Mouse (Mus musculus): ENCODE results near the gene Foxo6. TPM values are rescaled to one million over a fixed set of nuclear protein-coding genes. Genes with fewer than 3 reads are reported as not detected.

Gene Foxo6
- polyA plus RNA-seq, 1 experiment from 2014 or later: 0.69 TPM

DNA sequence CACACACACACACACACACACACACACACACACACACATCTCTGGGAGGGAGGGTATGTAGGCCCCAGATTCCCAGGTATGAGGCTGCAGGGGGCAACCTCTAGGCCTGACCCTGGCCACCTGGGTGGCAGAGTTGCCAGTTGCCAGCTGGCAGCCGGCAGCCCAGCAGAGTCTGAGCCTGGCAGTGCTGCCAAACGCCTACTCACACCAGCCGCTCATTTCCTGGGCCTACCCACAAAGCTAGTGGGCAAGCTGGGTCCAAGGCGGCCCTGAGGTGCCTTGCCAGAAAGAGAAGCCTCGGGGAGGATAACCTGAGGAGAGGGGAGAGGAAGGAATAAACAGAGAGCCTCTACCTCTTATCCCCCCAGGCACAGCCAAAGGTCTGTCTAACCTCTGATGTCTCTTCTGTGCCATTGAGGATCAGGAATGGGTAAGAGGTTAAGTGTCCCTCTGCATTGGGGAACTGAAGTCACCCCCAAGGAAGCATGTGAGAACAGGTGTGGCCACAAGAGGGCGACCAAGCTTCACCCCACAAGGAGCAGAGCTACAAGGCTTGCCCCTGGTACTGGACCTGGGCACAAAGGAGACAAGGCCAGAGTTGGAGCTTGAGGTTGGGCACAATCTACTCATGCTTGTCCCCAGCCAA, 61.9 kb downstream of the Foxo6 start:
- Histone ChIP-seq H3K27ac (replicated peaks; ENCODE audit: low read depth, low read length) (no peak overlapping the region), H3K4me2 (ENCODE audit: low read depth, low read length) (no peak overlapping the region), H3K36me3 (replicated peaks; ENCODE audit: control insufficient read depth, insufficient read depth, low read depth, low read length) (no peaks in the 10 kb centered on the region), H3K4me3 (ENCODE audit: low read depth, low read length) (no peak overlapping the region), H3K9me3 (replicated peaks; ENCODE audit: control insufficient read depth, low read length) (no peaks in the 10 kb centered on the region), H3K27me3 (ENCODE audit: control insufficient read depth, insufficient read depth, low read length) (no peaks in the 10 kb centered on the region), H3K9ac (replicated peaks; ENCODE audit: low read length) (no peak overlapping the region), H3K4me1 (ENCODE audit: control insufficient read depth, insufficient read depth, low read length) (no peaks in the 10 kb centered on the region)
- WGBS: 47% methylated on average over 6 of the region's 6 CpGs
- DNase-seq (ENCODE audit: low spot score) (peak; percentile 74), ATAC-seq (replicated peaks; ENCODE audit: insufficient number of reproducible peaks, low FRiP score, low TSS enrichment, low read depth) (no peak)

DNA sequence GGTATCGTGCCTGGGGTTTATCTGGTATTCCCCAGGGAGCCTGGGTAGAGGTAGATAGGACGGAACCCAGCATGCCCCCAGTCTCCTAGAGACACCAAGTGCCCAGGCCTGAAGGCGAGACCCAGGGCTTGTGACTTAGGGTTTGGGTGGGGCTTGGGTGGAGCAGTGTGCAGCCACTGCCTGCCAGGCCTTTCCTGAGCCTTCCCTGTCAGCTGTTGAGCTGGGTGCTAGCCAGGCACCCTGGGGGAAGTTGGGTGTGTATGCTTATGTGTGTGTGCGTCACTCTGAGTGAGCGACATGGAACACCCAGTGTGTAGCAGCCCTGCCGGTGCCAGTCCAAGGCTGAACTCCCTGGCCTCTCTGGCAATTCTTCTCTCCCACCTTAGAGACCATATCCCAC, 63.3 kb downstream of the Foxo6 start:
- Histone ChIP-seq H3K9me3 (replicated peaks; ENCODE audit: control insufficient read depth, low read length) (no peaks in the 10 kb centered on the region), H3K4me1 (ENCODE audit: control insufficient read depth, insufficient read depth, low read length) (no peaks in the 10 kb centered on the region), H3K4me2 (ENCODE audit: low read depth, low read length) (no peak overlapping the region), H3K36me3 (replicated peaks; ENCODE audit: control insufficient read depth, insufficient read depth, low read depth, low read length) (no peaks in the 10 kb centered on the region), H3K27me3 (ENCODE audit: control insufficient read depth, insufficient read depth, low read length) (no peaks in the 10 kb centered on the region), H3K27ac (replicated peaks; ENCODE audit: low read depth, low read length) (no peak overlapping the region), H3K4me3 (ENCODE audit: low read depth, low read length) (no peak overlapping the region), H3K9ac (replicated peaks; ENCODE audit: low read length) (no peak overlapping the region)
- DNase-seq (ENCODE audit: low spot score): no peak
- 81% methylated on average over 6 of the region's 6 CpGs for WGBS
- ATAC-seq (replicated peaks; ENCODE audit: insufficient number of reproducible peaks, low FRiP score, low TSS enrichment, low read depth): no peak

GRCm38 (mm10) chr4:120223108-120223745, 63.9 kb downstream of the Foxo6 start:
- Histone ChIP-seq H3K4me1 (ENCODE audit: control insufficient read depth, insufficient read depth, low read length) (no peaks in the 10 kb centered on the region), H3K9me3 (replicated peaks; ENCODE audit: control insufficient read depth, low read length) (no peaks in the 10 kb centered on the region), H3K4me2 (ENCODE audit: low read depth, low read length) (no peak overlapping the region), H3K4me3 (ENCODE audit: low read depth, low read length) (no peak overlapping the region), H3K27me3 (ENCODE audit: control insufficient read depth, insufficient read depth, low read length) (no peaks in the 10 kb centered on the region), H3K9ac (replicated peaks; ENCODE audit: low read length) (no peak overlapping the region), H3K27ac (replicated peaks; ENCODE audit: low read depth, low read length) (no peak overlapping the region), H3K36me3 (replicated peaks; ENCODE audit: control insufficient read depth, insufficient read depth, low read depth, low read length) (no peaks in the 10 kb centered on the region)
- WGBS: 76% methylated on average over 7 of the region's 7 CpGs
- DNase-seq (ENCODE audit: low spot score): no peak
- no peak for ATAC-seq (replicated peaks; ENCODE audit: insufficient number of reproducible peaks, low FRiP score, low TSS enrichment, low read depth)

GRCm38 (mm10) chr4:120221708-120222107, 65.4 kb downstream of the Foxo6 start:
- Histone ChIP-seq H3K27me3 (ENCODE audit: control insufficient read depth, insufficient read depth, low read length) (no peaks in the 10 kb centered on the region), H3K9ac (replicated peaks; ENCODE audit: low read length) (no peak overlapping the region), H3K4me3 (ENCODE audit: low read depth, low read length) (no peak overlapping the region), H3K27ac (replicated peaks; ENCODE audit: low read depth, low read length) (no peak overlapping the region), H3K9me3 (replicated peaks; ENCODE audit: control insufficient read depth, low read length) (no peaks in the 10 kb centered on the region), H3K4me1 (ENCODE audit: control insufficient read depth, insufficient read depth, low read length) (no peaks in the 10 kb centered on the region), H3K4me2 (ENCODE audit: low read depth, low read length) (no peak overlapping the region), H3K36me3 (replicated peaks; ENCODE audit: control insufficient read depth, insufficient read depth, low read depth, low read length) (no peaks in the 10 kb centered on the region)
- ATAC-seq (replicated peaks; ENCODE audit: insufficient number of reproducible peaks, low FRiP score, low TSS enrichment, low read depth) (no peak), DNase-seq (ENCODE audit: low spot score) (no peak)
- WGBS: 71% methylated on average over 6 of the region's 6 CpGs

GRCm38 (mm10) chr4:120218878-120219277, 68.3 kb downstream of the Foxo6 start:
- whole genome bisulfite sequencing: 86% methylated on average over 9 of the region's 9 CpGs
- no peak overlapping the region for H3K4me3 ChIP-seq (ENCODE audit: low read depth, low read length)
- H3K4me1 ChIP-seq (ENCODE audit: control insufficient read depth, insufficient read depth, low read length): no peaks in the 10 kb centered on the region
- DNase-seq (ENCODE audit: low spot score) (no peak), ATAC-seq (replicated peaks; ENCODE audit: insufficient number of reproducible peaks, low FRiP score, low TSS enrichment, low read depth) (no peak)
- no peak overlapping the region for H3K27ac ChIP-seq (replicated peaks; ENCODE audit: low read depth, low read length)
- H3K27me3 ChIP-seq (ENCODE audit: control insufficient read depth, insufficient read depth, low read length): no peaks in the 10 kb centered on the region
- H3K9ac ChIP-seq (replicated peaks; ENCODE audit: low read length): no peak overlapping the region
- H3K36me3 ChIP-seq (replicated peaks; ENCODE audit: control insufficient read depth, insufficient read depth, low read depth, low read length): no peaks in the 10 kb centered on the region
- no peaks in the 10 kb centered on the region for H3K9me3 ChIP-seq (replicated peaks; ENCODE audit: control insufficient read depth, low read length)
- no peak overlapping the region for H3K4me2 ChIP-seq (ENCODE audit: low read depth, low read length)

Other genes with a start within 250 kb of the Foxo6 start
- gene AL607142.1, start 222.4 kb downstream of the Foxo6 start, polyA plus RNA-seq (2014; fragmentation: Nextera tagmentation; extraction: Ambion mirVana): not detected in 2 replicates
- 0.14 and 0.20 TPM in 2 replicates for gene Edn2, start 126.1 kb downstream of the Foxo6 start, polyA plus RNA-seq (2014; fragmentation: Nextera tagmentation; extraction: Ambion mirVana)
- 27.2 and 31.4 TPM in 2 replicates for gene Scmh1, start 117.9 kb upstream of the Foxo6 start, polyA plus RNA-seq (2014; fragmentation: Nextera tagmentation; extraction: Ambion mirVana)
- 0.11 TPM in 1 of 2 replicates, not detected in the other for gene Slfnl1, start 244.9 kb upstream of the Foxo6 start, polyA plus RNA-seq (2014; fragmentation: Nextera tagmentation; extraction: Ambion mirVana)

All from embryonic facial prominence, embryonic 11.5 days (tissue).